Mouse (Mus musculus) megakaryocyte, embryonic 14.5 days (primary cell): ENCODE results near the gene Asb5.

ENCODE experiments used
- FLI1 ChIP-seq: IDR thresholded peaks from 2 replicates; pipeline ENCODE4 v1.6.1; 2012; ENCODE audit warnings: low read length, inconsistent platforms, mixed read lengths
- GATA1 ChIP-seq: IDR thresholded peaks from 3 replicates; pipeline ENCODE4 v1.6.1; 2012; ENCODE audit warnings: mixed read lengths, low read length, inconsistent platforms, borderline replicate concordance

GRCm38 (mm10) chr8:54526700-54527099, 2.7 kb upstream of the Asb5 start:
- TF ChIP-seq GATA1 (no peak), FLI1 (no peak)
